ENCODE assay signal across 8 mouse cellular contexts in genomic region chr6:51469715-51470310, GRCm38 (mm10). TPM values are rescaled to one million over a fixed set of nuclear protein-coding genes. Genes with fewer than 3 reads are reported as not detected.
A peak's percentile ranks its signal among the peaks of the same experiment; 100 is the strongest.
DNase-seq lines count a peak whose midpoint lies in the region; ATAC-seq and TF ChIP-seq lines count a peak whose summit lies in the region.

Gene Hnrnpa2b1, minus strand, starts transcription at chr6:51469894.

- ATAC-seq in Patski: peak; percentile 58
- peak; percentile 93 for ATAC-seq in hindbrain, embryonic 13.5 days (ENCODE audit: low FRiP score)

- no peak for TF ChIP-seq CTCF in Patski (IDR thresholded peaks at IDR 0.05)

- no peaks in the 10 kb centered on the region for H3K9me3 ChIP-seq in hindbrain, embryonic 13.5 days

- peaks cover 46% of the 10 kb centered on the region for H3K4me1 ChIP-seq in hindbrain, embryonic 13.5 days (replicated peaks)

- H3K36me3 ChIP-seq in hindbrain, embryonic 13.5 days: peaks cover 34% of the 10 kb centered on the region

- H3K4me2 ChIP-seq in hindbrain, embryonic 13.5 days: peak within 1 kb of the TSS; percentile 73

- POLR2A ChIA-PET in Patski (lab: Charles Lee): interaction anchor here (1.0 to 2.0 kb wide), 7 partner anchors 8 to 771 kb away, joined by 3 to 5 read pairs (median 4); partner anchors contain the start of gene Hoxa10

- in situ Hi-C loops in Patski (cut with MboI; ENCODE audit: low pct_unique_long_range_greater_than_20kb): loop anchor here (5.0 kb wide), 2 partner anchors 97 to 752 kb away; partner anchors contain the start of gene Hoxa7

- no peaks in the 10 kb centered on the region for H3K27me3 ChIP-seq in Patski
- no peaks in the 10 kb centered on the region for H3K27me3 ChIP-seq in hindbrain, embryonic 13.5 days

- peak within 1 kb of the TSS; percentile 98 for H3K4me3 ChIP-seq in hindbrain, embryonic 13.5 days

- H3K27ac ChIP-seq in hindbrain, embryonic 13.5 days: peak within 1 kb of the TSS; percentile 100

- under 1% methylated on average over 62 of the region's 63 CpGs for whole genome bisulfite sequencing in hindbrain, embryonic 13.5 days

- peak within 1 kb of the TSS; percentile 100 for H3K9ac ChIP-seq in hindbrain, embryonic 13.5 days

- peak; percentile 99 for DNase-seq in Patski (ENCODE audit: low read depth, low spot score)
- peak; percentile 99 to 100 for DNase-seq in cerebellum, postnatal 14 days
- DNase-seq in frontal cortex, postnatal 14 days (ENCODE audit: low spot score in 2 of 2): peak; percentile 97 to 99
- peak; percentile 99 for DNase-seq in layer of hippocampus, postnatal 25 days (ENCODE audit: extremely low spot score in 1 of 2, low spot score in 1 of 2)
- peak; percentile 98 for DNase-seq in lung, postnatal 25 days (ENCODE audit: low spot score)
- DNase-seq in retina, embryonic 14.5 days (ENCODE audit: low spot score): peak; percentile 100
- peak; percentile 98 for DNase-seq in thymus, postnatal 4 days

- CTCF ChIA-PET in Patski (lab: Charles Lee): interaction anchor here (1.1 kb wide), 1 partner anchor 40 kb away, joined by 3 read pairs; no protein-coding TSS in a partner anchor

RNA-seq across cellular contexts. Expression of gene Hnrnpa2b1, which starts in this region (rescaled TPM):
- polyA plus RNA-seq in Patski (2021): 1,173 TPM
- 1,784 and 1,810 TPM in 2 replicates for polyA plus RNA-seq in hindbrain, embryonic 13.5 days (2015; fragmentation: Nextera tagmentation; extraction: Ambion mirVana)
- 100 to 1,000 TPM; 444 to 529 TPM for total RNA-seq in layer of hippocampus, postnatal 25 days (2021)

Comparison
In these comparisons a context has a peak if more than half of its experiments do, and no peak if none do; other contexts are left out.
1. Peak in every context shown above with its lines: DNase-seq, ATAC-seq, H3K4me3 ChIP-seq and H3K27ac ChIP-seq.